Mouse (Mus musculus) megakaryocyte progenitor cell, adult 5-6 weeks (primary cell): ENCODE measurements around the gene Zfp982. TPM values are rescaled to one million over a fixed set of nuclear protein-coding genes. Genes with fewer than 3 reads are reported as not detected.
A peak's percentile ranks its signal among the peaks of the same experiment; 100 is the strongest.
"Not testable (repeated sequence)": the region's sequence is repeated elsewhere in the genome, so short reads cannot be mapped to it uniquely, and the experiment has no call there.

Experiments
- ATAC-seq: replicated peaks from 2 replicates; pipeline ENCODE4 v1.8.0; 2016; ENCODE audit warnings: mild to moderate bottlenecking, moderate TSS enrichment, inconsistent platforms; ENCODE audit not compliant: poor library complexity
- total RNA-seq, 2 experiments: library from RNA; stranded (forward) in 1 of 2; stranded (reverse) in 1 of 2; fragments of 157-497, 149-512 nt in 1 of 2; fragments of 200-1000 nt in 1 of 2; gene quantifications; 2 replicates each; pipeline versions ENCODE4 v1.2.3 to v1.2.4; 2015 to 2017

Zfp982 gene
- total RNA-seq (2015) (15.3 and 23.5 TPM in 2 replicates), total RNA-seq (2017) (7.7 and 12.0 TPM in 2 replicates)

GRCm38 (mm10) chr4:147492117-147492516 lies at the start of gene Zfp982:
Gene Zfp982 (plus strand): TSS chr4:147492417.
- not testable (repeated sequence) for ATAC-seq

DNA sequence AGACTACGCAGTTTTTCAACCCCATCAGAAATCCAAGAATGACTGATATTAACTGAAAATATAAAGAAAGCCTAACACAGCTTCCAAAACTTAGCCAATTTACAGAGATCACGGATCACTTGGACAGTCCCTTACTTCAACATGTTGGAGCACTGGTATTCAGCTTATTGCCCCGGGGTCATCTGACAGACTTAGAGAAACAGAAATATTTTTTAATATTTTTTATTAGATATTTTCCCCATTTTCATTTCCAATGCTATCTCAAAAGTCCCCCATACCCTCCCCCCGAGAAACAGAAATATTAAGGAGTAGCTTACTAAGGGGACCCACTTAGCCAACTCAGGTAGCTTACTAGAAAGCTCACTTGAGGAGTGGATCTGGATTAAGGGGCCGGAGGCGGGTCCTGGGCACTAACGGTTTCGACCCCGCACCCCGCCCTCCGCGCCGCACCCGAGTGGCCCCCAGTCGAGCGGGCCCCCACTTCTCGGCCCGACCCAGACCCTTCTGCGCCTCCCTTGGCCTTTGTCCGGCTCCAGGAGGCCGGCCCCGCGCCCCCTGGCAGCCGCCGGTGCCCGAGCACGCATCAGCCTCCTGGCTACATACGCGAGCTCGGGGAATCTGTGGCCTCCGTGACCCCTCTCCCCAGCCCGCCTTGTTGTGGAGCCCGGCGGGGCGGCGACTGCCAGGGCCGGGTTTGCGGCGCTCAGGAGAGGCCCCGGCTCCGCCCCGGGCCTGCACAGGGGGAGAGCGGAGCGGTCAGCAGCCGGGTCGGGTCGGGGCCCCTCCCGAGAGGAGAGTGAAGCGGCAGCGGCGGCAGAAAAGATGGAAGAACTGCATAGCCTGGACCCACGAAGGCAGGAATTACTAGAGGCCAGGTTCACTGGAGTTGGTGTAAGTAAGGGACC lies 49.3 kb upstream of the Zfp982 start:
- peak; percentile 99 for ATAC-seq

DNA sequence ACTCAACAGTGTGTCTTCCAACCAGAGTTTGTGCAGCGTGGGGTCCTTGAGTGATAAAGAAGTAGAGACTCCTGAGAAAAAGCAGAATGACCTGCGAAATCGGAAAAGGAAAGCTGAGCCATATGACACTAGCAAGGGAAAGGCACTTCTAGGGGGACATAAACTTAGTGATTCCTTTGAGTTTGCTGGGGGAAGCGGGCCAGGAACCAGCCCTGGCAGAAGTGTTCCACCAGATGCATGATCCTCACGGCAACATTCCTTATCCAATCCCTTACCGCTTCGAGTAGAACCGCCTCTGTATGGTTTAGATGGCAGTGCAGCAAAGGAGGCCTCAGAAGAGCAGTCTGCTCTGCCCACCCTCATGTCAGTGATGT lies 48.7 kb upstream of the Zfp982 start:
- ATAC-seq, result not testable (repeated sequence)

DNA sequence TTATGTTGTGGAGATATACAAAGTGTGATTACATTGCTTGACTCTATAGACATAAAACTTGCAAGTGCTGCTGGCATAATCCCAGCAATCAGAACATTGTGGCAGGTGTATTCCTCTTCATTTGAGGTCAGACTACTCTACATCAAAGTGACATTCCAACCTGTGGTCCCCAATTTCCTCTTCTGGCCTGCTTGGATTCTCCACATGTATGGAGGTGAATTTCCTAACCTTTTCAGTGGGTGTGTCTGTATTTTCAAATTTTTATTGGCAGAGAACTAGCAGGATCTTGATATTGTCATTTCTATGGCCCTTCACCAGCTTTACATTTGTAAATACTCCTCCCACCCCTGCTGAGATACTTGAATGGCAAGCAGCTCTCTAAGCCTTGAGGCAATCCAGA lies 46.8 kb upstream of the Zfp982 start:
- ATAC-seq, result not testable (repeated sequence)

DNA sequence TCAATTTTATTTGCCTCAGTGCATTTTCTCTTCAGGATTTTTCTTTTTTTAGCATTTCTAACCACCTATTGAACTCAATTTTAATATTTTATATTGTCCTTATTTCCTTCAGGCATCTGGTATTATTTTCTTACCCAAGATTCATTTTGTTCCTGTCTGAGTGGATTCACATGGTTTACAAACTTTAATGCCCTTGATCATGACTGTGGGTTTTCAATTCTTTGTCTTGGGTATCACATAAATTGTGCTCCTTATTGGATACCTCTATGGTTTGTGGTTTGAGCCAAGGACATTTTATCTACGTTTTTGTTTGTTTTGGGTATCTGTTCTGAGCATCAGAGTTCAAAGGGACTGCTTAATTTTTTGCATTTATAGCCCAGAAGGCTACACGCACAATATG lies 43.9 kb upstream of the Zfp982 start:
- no peak for ATAC-seq

GRCm38 (mm10) chr4:147449099-147449581 lies 43.1 kb upstream of the Zfp982 start:
- peak; percentile 74 for ATAC-seq

DNA sequence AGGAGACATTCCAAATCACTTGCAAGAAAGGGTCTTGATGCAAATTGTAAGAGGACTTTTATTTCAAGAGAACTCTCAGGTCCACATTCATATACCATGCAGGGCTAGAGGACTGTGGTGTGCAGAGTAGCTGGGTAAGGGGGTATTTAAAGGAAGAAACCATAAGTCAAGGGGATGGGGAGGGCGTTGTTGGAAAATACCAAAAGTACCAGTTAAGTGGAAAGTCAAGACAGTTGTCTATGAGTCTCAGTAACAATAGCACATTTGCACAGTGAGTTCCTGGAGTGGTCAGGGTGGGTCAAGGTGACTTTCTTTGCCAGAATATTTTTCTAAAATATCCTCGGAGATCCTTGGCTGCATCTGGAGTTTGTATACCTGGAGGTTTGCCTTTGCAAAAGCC lies 42.2 kb upstream of the Zfp982 start:
- not testable (repeated sequence) for ATAC-seq

DNA sequence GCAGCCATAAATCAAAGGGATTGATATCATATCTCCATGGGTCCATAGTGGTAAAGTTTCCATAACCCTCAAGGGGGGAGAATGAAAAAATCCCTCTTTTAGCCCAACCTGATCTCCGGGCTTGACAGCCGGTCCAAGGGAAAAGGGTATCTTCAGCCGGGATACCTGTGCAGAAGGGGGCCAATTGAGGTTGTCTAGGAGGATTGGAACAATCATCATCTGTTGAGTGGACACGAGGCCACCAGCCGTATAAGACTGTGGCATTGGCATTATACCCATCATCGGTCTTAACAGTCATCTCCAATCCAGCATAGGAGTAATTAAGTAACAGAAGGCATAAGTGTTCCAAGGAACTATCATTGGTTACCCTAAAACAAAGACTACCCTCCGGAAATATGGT lies 25.0 kb upstream of the Zfp982 start:
- not testable (repeated sequence) for ATAC-seq

DNA sequence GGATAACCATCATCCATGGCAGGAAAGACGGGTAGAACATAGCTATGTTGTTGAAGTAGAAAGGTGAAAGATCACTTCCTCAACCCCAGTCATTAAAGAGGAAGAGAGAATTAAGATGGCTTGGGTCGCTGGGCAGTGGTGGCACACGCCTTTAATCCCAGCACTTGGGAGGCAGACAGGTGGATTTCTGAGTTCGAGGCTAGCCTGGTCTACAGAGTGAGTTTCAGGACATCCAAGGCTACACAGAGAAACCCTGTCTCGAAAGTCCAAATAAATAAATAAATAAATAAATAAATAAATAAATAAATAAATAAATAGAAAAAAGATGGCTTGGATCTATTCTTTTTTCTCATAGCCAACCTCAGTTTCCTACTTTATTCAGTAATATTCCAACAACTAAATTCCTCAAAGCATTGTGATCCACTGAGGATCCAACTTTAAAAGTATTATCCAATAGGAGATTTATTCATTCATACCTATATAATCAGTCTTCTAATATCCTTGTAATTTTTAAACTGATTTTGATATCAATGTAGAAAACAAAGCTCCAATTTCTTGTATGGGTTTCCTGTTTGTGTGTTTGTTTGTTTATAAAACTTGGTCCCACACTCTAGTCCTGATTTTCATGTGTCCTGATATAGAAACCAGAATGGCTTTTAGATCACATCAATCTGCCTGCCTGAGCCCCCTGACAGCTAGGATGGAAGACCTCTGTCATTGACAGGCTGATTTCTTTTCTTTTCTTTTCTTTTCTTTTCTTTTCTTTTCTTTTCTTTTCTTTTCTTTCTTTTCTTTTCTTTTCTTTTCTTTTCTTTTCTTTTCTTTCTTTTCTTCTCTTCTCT lies 6.8 kb downstream of the Zfp982 start:
- not testable (repeated sequence) for ATAC-seq

- no peak for ATAC-seq
Observed at GRCm38 (mm10) chr4:147509174-147509573, 17.0 kb downstream of the Zfp982 start.

DNA sequence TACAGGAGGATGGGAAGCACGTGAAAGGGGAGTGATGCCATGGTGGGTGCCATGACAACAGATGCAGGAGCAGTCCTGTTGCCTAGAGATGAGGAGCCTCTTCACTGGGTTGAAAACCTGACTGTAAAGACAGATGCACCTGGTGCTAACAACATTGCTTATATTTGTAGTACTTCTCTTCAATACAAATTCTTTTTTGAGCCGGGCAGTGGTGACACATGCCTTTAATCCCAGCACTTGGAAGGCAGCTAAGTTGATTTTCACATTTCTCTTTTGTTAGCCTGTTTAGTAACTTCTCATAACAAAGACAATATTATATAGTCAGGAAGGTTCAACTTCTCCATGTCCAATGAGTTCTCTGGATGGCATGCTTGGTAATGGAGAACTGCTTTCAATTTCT lies 26.8 kb downstream of the Zfp982 start:
- peak; percentile 16; the same call in 1 of the 2 replicates for ATAC-seq

GRCm38 (mm10) chr4:147520100-147520499 lies 27.9 kb downstream of the Zfp982 start:
- no peak for ATAC-seq

DNA sequence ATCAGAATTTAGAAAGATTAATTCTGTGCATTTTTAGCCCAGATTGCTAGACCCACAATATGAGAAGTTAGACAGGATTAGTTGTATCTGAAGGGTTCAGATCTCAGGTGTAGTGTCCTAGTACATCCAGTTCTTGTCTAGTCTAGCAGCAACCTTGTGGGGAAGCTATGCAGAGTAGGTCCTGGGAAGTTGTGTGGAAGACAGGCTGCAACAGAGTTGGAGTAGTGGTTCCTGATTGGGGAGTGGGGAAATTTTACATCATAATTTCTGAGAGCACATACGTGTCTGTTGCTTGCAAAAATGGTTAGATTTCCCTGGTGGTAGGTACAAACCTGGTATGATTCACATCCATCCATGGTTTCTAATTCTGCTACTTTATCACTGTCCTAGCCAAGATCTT lies 32.9 kb downstream of the Zfp982 start:
- no peak for ATAC-seq

GRCm38 (mm10) chr4:147530366-147530765 lies 38.1 kb downstream of the Zfp982 start:
- ATAC-seq, result no peak

DNA sequence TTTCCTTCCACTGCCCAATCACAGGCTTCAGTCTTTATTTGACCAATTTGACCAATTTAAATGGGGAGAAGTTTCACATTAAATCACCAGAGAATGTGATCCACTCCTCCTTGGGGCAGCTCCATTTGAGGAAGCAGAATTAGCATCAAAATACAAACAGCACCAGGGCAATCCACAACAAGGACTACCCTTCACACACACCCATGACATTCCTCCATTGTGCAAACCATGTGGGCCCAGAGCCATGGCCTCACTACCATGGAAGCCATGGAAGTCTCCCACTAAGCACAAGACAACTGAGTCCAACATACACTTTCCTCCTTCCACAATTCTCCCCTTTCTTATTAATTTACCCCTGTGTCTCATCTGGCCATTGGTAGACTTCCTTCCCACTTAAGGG lies 43.7 kb downstream of the Zfp982 start:
- not testable (repeated sequence) for ATAC-seq

GRCm38 (mm10) chr4:147537702-147538101 lies 45.5 kb downstream of the Zfp982 start:
- ATAC-seq, result no peak

- not testable (repeated sequence) for ATAC-seq
Observed at GRCm38 (mm10) chr4:147539918-147540317, 47.7 kb downstream of the Zfp982 start, which contains the start of gene Gm16503. Gene Gm16503 (plus strand): TSS chr4:147540218.

DNA sequence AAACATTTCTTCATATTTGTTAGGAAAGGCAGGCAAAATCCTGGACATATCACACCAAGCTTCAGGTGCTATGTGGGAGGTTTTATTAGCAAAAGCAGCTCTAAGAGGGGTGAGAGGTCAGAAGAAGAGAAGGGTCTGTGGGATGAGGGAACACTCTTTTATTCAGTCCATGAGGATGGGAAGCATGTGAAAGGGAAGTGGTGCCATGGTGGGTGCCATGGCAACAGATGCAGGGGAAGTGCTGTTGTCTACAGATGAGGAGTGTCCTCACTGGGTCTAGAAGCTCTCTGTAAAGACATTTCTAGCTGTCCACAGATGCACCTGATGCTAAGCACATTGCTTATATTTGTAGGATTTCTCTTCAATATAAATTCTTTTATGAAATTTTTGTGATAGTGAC lies 48.9 kb downstream of the Zfp982 start:
- no peak for ATAC-seq

DNA sequence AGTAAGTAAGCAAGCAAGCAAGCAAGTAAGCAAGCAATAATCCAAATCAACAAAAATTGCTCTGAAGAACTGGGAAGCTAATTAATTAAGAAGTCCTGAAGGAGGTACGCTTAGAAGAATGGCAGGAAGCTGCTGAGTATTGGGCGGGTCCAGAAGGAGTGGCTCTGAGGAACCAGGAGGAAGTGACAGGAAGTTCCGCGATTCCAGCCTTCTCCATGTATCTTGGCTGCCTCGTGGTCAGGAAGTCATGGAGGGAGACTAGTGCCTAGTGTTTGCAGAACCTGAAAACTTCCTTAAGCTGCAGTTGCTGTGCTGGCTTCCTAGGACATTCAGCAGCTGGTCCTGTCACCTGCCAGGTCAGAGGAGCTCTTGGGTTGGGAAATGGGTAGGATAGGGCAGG lies 60.9 kb downstream of the Zfp982 start, which contains the start of gene Zfp985:
Gene Zfp985, plus strand, starts transcription at position 207 of the 400 bp plus-strand sequence.
- ATAC-seq, result not testable (repeated sequence)

- ATAC-seq, result not testable (repeated sequence)
Observed at GRCm38 (mm10) chr4:147554361-147554760, 62.1 kb downstream of the Zfp982 start.

- not testable (repeated sequence) for ATAC-seq
Observed at GRCm38 (mm10) chr4:147556921-147557320, 64.7 kb downstream of the Zfp982 start.
